Mouse (Mus musculus) cerebellum, adult 2 months (tissue): ENCODE data around the gene Mmp15.

Experiments
- CTCF ChIP-seq: fragments of 200-500 bp; IDR thresholded peaks from 2 replicates; pipeline ENCODE4 v1.5.1; 2011; ENCODE audit warnings: low read depth, mild to moderate bottlenecking, control low read depth, low read length, moderate library complexity, borderline replicate concordance; ENCODE audit not compliant: insufficient read depth
- POLR2A ChIP-seq: fragments of 200-500 bp; IDR thresholded peaks from 2 replicates; pipeline ENCODE4 v1.6.1; 2011; ENCODE audit warnings: low read length, control low read depth, borderline replicate concordance; ENCODE audit not compliant: insufficient read depth

DNA sequence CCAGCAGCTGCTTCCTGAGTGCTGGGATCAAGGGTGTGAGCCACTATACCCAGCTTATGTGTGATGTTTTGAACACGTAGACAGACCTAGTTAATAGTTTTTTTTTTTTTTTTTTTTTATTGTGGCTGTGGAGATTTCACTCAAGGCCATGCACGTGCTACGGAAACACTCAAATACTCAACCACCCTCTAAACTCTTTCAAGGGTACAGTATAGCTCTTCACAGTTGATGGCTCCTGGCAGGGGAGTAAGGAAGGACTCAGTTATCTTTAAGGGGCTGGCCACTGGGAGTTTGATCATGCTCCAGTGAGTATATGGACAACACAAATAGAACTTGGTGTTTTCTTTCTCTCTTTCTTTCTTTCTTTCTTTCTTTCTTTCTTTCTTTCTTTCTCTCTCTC lies 32.4 kb downstream of the Mmp15 start:
- TF ChIP-seq CTCF (no peak), POLR2A (no peak)
